Mouse (Mus musculus): Measurements from ENCODE around the gene Ankrd27. TPM values are rescaled to one million over a fixed set of nuclear protein-coding genes. Genes with fewer than 3 reads are reported as not detected.
A peak's percentile ranks its signal among the peaks of the same experiment; 100 is the strongest.

The Ankrd27 gene
- polyA plus RNA-seq, 1 experiment = 20.7 TPM

DNA sequence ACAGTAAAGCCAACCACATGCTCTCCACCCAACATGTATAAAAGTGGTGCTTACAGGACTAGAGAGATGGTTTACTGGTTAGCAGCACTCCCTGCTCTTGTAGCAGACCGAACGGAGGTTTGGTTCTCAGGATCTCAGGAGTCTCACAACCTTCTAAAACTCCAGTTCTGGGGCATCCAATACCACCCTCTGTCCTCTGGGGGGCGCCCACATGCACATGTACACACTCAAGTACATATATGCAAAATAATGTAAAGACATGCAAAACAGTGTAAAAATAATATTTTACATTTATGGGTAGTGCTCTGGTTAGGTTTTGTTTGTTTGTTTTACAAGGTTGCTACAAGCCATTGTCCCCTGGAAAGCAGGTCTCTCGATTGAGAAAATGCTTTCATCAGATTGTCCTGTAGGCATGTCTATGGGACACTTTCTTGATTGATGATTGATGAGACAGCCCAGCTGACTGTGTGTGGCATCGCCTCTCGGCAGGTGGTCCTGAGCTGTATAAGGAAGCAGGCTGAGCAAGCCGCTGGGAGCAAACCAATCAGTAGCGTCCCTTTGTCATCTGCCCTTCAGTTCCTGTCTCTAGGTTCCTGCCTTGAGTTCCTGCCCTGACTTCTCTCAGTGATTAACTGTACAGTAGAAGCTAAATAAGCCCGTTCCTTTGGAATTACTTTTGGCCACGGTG, 65.7 kb downstream of the Ankrd27 start:
- TF ChIP-seq CTCF (IDR thresholded peaks at IDR 0.05; ENCODE audit: control insufficient read depth, insufficient read depth, low read length) (no peak), POLR2A (IDR thresholded peaks at IDR 0.05; ENCODE audit: borderline replicate concordance, control insufficient read depth, low read depth, low read length) (no peak)
- Histone ChIP-seq H3K27ac (ENCODE audit: control insufficient read depth, insufficient read depth, low read depth, low read length, poor library complexity) (no peak overlapping the region), H3K4me3 (replicated peaks; ENCODE audit: control insufficient read depth, low read depth, low read length) (no peak overlapping the region), H3K4me1 (ENCODE audit: control insufficient read depth, insufficient read depth, low read length) (no peaks in the 10 kb centered on the region; the same call in 1 of the 2 replicates)
- WGBS = 81% methylated on average over 10 of the region's 10 CpGs

GRCm38 (mm10) chr7:35657829-35658228, 71.8 kb downstream of the Ankrd27 start:
- Histone ChIP-seq H3K4me1 (ENCODE audit: control insufficient read depth, insufficient read depth, low read length) (no peaks in the 10 kb centered on the region), H3K27ac (ENCODE audit: control insufficient read depth, insufficient read depth, low read depth, low read length, poor library complexity) (no peak overlapping the region), H3K4me3 (replicated peaks; ENCODE audit: control insufficient read depth, low read depth, low read length) (no peak overlapping the region)
- WGBS = 52% methylated on average over 6 of the region's 6 CpGs
- TF ChIP-seq CTCF (IDR thresholded peaks at IDR 0.05; ENCODE audit: control insufficient read depth, insufficient read depth, low read length) = no peak

DNA sequence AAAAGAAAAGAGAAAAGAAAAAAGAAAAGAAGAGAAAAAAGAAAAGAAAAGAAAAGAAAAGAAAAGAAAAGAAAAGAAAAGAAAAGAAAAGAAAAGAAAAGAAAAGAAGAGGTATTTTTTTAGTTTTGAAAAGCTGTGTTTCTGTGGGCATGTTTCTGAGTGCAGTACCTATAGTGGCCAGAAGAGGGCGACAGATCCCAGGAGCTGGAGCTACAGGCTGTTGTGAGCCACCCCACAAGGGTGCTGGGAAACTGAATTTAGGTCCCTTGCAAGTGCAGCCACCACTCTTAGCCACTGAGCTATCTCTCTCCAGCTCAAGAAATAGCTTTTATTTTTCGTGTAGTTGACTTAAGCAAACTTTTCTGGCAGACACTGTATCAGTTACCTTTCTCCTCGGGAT, 73.1 kb downstream of the Ankrd27 start:
- no peaks in the 10 kb centered on the region for H3K4me1 ChIP-seq (ENCODE audit: control insufficient read depth, insufficient read depth, low read length)
- no peak overlapping the region for H3K27ac ChIP-seq (ENCODE audit: control insufficient read depth, insufficient read depth, low read depth, low read length, poor library complexity)
- H3K4me3 ChIP-seq (replicated peaks; ENCODE audit: control insufficient read depth, low read depth, low read length) = no peak overlapping the region
- 50% methylated on average over 3 of the region's 3 CpGs for WGBS
- TF ChIP-seq POLR2A (IDR thresholded peaks at IDR 0.05; ENCODE audit: borderline replicate concordance, control insufficient read depth, low read depth, low read length) (no peak), CTCF (IDR thresholded peaks at IDR 0.05; ENCODE audit: control insufficient read depth, insufficient read depth, low read length) (peak; percentile 82)

DNA sequence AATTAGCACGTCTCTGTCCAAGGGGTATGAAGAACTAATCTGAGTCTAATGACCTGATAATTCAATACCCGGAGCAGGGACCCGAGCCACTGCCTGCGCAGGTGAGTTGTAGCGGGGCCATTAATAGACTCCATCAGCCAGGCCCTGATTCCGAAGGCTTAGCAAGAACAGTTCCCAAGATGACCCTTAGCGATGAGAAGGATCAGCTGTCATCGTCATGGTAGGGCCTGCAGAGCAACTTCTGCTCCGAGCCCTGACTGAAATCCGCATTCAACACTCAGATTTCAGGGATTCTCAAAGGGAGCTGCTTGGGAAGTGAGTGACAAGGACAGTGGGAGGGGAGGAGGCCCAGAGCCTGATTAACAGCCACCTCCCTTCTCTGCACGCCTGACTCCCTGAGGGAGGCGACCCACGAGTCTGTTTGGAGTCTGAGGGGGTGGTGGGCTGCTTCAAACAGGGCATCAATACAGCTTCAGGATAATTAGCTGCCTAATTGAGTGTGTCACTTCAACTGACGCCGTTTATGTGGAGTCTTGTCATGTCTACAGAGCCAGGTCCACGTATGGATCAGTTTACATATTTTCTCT, 77.8 kb downstream of the Ankrd27 start:
- TF ChIP-seq CTCF (IDR thresholded peaks at IDR 0.05; ENCODE audit: control insufficient read depth, insufficient read depth, low read length) (no peak), POLR2A (IDR thresholded peaks at IDR 0.05; ENCODE audit: borderline replicate concordance, control insufficient read depth, low read depth, low read length) (no peak)
- WGBS = 82% methylated on average over 16 of the region's 16 CpGs
- Histone ChIP-seq H3K4me1 (ENCODE audit: control insufficient read depth, insufficient read depth, low read length) (no peaks in the 10 kb centered on the region), H3K27ac (ENCODE audit: control insufficient read depth, insufficient read depth, low read depth, low read length, poor library complexity) (no peak overlapping the region), H3K4me3 (replicated peaks; ENCODE audit: control insufficient read depth, low read depth, low read length) (no peak overlapping the region)

DNA sequence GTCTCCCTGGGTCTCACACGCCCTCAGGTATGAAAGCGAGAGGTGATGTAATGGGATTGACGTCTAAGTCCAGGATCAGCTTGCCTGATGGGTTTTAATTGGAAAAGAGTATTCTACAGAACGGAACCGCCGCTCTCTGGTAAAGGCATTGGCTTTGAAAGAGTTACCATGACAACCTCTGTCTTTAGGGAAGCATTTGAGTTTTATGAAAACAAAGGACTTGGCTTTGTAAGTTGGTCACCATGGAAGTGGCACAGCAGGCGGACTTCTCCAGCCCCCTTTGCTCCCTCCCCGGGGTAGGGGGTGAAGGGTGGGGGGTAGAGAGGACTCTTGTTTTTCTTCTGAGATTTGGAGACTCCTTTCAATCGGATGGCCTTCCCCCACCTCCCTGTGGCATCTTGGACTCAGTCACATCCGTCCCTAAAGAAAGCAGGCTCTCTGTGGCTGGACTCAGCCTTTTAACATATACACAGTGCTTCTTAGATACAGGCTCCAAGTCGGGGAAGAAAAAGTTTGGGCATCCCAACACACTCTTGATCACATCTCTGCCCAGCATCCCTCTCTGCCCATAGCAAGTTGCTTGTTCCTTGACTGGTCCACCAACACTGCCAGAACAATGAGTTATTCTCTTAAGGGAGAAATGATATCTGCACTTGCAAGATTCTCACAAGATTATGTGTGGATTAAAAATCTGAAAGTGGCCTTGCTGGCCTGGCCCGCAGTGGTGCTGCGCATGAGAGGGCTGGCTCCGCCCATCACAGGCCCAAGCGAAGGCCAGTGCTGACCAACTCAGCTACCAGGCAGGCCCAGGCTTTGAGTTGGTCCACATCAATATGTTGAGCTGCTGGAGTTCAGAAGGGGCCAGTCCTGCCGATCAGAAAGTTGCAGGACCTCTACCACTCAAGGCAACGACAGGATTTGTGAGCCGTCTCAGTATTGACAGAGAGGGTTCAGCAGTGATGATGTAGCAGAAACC, 82.3 kb downstream of the Ankrd27 start:
- Histone ChIP-seq H3K4me1 (ENCODE audit: control insufficient read depth, insufficient read depth, low read length) (no peaks in the 10 kb centered on the region), H3K4me3 (replicated peaks; ENCODE audit: control insufficient read depth, low read depth, low read length) (no peak overlapping the region), H3K27ac (ENCODE audit: control insufficient read depth, insufficient read depth, low read depth, low read length, poor library complexity) (no peak overlapping the region)
- no peak for TF ChIP-seq POLR2A (IDR thresholded peaks at IDR 0.05; ENCODE audit: borderline replicate concordance, control insufficient read depth, low read depth, low read length)
- TF ChIP-seq CTCF (IDR thresholded peaks at IDR 0.05; ENCODE audit: control insufficient read depth, insufficient read depth, low read length) = no peak
- WGBS = 74% methylated on average over 18 of the region's 18 CpGs

- WGBS = 77% methylated on average over 4 of the region's 4 CpGs
- H3K4me1 ChIP-seq (ENCODE audit: control insufficient read depth, insufficient read depth, low read length) = no peaks in the 10 kb centered on the region; the same call in 1 of the 2 replicates
- TF ChIP-seq CTCF (IDR thresholded peaks at IDR 0.05; ENCODE audit: control insufficient read depth, insufficient read depth, low read length) = no peak
- no peak for TF ChIP-seq POLR2A (IDR thresholded peaks at IDR 0.05; ENCODE audit: borderline replicate concordance, control insufficient read depth, low read depth, low read length)
- no peak overlapping the region for H3K4me3 ChIP-seq (replicated peaks; ENCODE audit: control insufficient read depth, low read depth, low read length)
- H3K27ac ChIP-seq (ENCODE audit: control insufficient read depth, insufficient read depth, low read depth, low read length, poor library complexity) = no peak overlapping the region
Measured at GRCm38 (mm10) chr7:35678976-35679375, 92.9 kb downstream of the Ankrd27 start.

- WGBS = 74% methylated on average over 3 of the region's 3 CpGs
- Histone ChIP-seq H3K27ac (ENCODE audit: control insufficient read depth, insufficient read depth, low read depth, low read length, poor library complexity) (no peak overlapping the region), H3K4me1 (ENCODE audit: control insufficient read depth, insufficient read depth, low read length) (no peaks in the 10 kb centered on the region; the same call in 1 of the 2 replicates), H3K4me3 (replicated peaks; ENCODE audit: control insufficient read depth, low read depth, low read length) (no peak overlapping the region)
- TF ChIP-seq POLR2A (IDR thresholded peaks at IDR 0.05; ENCODE audit: borderline replicate concordance, control insufficient read depth, low read depth, low read length) (no peak), CTCF (IDR thresholded peaks at IDR 0.05; ENCODE audit: control insufficient read depth, insufficient read depth, low read length) (peak; percentile 36; the same call in 1 of the 2 replicates)
Measured at GRCm38 (mm10) chr7:35681559-35681958, 95.5 kb downstream of the Ankrd27 start.
